Mouse (Mus musculus) adrenal gland, postnatal 36 days (tissue): Measurements from ENCODE around the gene Cadm4. TPM values are rescaled to one million over a fixed set of nuclear protein-coding genes. Genes with fewer than 3 reads are reported as not detected.
"Not testable (repeated sequence)": the region's sequence is repeated elsewhere in the genome, so short reads cannot be mapped to it uniquely, and the experiment has no call there.

Source experiments
- DNase-seq, 2 experiments: peaks; one replicate each; pipeline ENCODE4 v3.0.0; 2021; ENCODE audit warnings: mixed read lengths in 1 of 2
- total RNA-seq, 2 experiments: library from RNA; stranded (reverse); gene quantifications; 2 replicates each; pipeline ENCODE4 v1.2.3; 2021

Cadm4 gene
- total RNA-seq, 2 experiments from 2014 or later = 2.8 to 3.6 TPM

GRCm38 (mm10) chr7:24466835-24467234 is 15.0 kb upstream of the Cadm4 start:
- DNase-seq = no peak

GRCm38 (mm10) chr7:24467886-24468285 is 13.9 kb upstream of the Cadm4 start:
- no peak for DNase-seq

GRCm38 (mm10) chr7:24469126-24469525 is 12.7 kb upstream of the Cadm4 start:
- DNase-seq = no peak

DNA sequence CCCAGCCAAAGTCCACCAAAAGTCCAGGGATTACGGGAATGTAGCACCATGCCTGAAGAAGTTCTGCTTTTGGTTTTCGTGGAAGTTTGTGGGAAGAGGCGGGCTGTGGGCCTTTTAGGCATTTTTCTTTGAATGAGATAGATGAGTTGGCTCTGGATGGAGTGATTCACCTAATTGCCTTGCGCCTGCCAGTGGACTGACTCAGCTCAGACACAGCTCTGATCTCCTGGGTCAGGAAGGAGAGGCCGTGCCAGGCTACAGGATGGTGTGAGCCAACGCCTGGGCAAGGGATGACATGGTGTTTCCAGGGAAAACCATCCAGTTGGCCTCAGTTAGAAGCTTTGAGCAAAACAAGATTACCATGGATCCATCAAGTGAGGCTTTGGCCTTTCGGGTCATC is 11.5 kb upstream of the Cadm4 start:
- peak; percentile 77 to 85 for DNase-seq

DNA sequence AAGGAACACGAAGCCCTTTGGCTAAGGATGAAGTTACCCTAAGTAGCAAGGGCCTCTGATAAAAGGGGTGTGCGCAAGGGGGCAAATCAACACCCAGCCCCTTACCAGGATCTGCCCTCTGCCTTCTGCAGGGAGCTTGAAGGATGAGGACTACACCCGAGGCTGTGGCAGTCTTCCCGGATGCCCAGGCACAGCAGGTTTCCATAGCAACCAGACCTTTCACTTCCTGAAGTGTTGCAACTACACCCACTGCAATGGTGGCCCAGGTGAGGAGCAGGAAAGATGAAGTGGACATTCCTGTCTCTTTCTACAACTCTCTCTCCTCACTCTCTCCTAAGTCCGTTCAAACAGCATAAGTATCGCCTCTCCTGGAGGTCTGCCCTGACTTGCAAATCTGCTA is 9.4 kb upstream of the Cadm4 start:
- DNase-seq = no peak

DNA sequence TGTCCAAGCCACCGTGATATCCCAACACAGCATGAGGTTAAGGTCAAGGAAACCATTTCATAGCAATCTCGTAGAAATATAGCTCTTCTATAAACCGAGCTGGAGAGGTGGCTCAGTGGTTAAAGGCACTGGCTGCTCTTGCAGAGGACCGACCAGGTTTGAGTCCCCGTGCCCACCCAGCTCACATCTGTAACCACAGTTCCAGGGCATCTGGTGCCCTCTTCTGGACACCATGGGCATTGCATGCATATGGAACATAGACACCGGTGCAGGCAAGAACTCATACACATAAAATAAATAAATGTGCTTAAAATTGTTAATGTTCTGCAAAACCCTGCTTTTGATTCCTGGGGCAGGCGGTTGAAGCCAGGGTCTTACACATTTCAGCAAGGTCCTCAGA is 8.9 kb upstream of the Cadm4 start:
- DNase-seq = peak in 1 of 2 experiments; percentile 32

- DNase-seq = peak; percentile 71 to 74
Observed at GRCm38 (mm10) chr7:24473913-24474529, 7.8 kb upstream of the Cadm4 start.

GRCm38 (mm10) chr7:24474811-24475506 is 6.9 kb upstream of the Cadm4 start:
- DNase-seq = no peak

- no peak for DNase-seq
Observed at GRCm38 (mm10) chr7:24476338-24476737, 5.5 kb upstream of the Cadm4 start.

DNA sequence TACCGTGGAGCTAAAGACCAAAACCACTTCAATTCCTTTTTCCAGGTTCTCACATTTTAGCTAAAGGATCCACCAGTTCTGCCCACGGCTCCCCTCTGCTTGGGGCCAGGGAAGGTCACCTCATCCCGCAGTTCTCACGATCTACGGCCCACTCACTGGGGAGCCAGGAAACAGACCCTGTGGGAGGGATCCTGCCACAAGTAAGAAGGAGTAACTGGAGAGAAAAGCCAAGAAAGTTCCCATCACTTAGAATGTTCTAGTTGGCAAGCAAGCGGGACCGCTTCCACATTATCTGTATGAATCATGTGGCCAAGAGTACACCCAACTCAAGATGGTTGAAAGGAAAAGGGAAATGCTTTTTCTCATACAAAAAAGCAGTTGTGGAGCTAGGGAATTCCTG is 5.0 kb upstream of the Cadm4 start:
- DNase-seq = no peak

DNA sequence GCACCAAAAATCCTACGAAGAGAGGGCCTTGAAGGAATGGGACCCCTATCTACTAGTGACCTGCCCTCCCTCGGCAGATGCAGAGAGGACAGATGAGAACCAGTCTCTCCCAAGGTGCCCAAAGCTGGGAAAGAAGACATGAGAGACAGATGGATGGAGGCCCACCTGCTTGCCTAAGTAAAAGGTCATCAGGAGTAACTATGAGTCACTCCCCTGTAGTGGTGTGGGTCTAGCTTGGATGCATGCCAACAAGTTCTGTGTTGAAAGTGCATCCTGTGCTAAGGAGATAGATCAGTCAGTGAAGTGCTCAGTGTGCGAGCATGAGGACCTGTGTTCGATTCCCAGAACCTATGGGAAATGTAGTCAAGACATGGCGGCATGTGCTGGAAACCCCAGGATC is 2.9 kb upstream of the Cadm4 start:
- no peak for DNase-seq

- DNase-seq = no peak
Observed at GRCm38 (mm10) chr7:24479685-24480084, 2.1 kb upstream of the Cadm4 start.

DNA sequence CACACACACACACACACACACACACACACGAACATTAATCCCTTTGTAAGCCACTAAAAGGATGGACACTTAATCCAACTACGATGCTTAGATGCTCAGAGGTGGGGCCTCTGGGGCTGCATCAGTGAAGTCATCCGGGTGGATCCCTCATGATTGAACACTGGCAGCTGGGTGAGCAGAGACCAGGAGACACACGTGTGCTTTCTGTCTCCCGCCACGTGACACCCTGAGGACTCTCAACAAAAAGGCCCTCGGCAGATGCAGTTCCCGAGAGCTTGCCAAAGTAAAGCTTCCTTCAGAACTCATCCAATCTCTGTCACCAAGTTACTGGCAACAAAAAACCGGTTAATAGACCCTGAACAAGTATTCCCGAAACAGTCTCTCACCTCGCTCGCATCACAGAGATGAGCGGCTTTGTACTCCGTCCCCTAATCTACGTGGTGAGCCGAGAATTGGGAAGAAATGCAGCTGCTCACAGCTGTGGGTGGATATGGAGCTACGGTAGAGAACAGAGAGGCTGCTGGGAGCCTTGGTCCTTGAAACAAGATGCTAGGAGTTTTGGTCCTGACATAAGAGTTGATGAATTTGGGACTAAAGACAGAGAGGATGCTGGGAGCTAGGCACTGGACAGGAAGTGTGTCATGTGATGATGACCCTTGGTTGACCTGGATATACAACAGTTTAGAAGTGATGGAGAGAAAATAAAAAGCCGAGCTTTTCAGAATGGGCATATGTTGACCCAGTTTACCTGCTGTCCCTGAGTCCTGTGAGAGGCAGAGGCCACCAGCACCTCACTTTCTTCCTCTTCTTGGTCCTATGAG is 1.5 kb upstream of the Cadm4 start:
- DNase-seq = no peak

- DNase-seq = no peak
Observed at GRCm38 (mm10) chr7:24480986-24481473, 793 bp upstream of the Cadm4 start.

DNA sequence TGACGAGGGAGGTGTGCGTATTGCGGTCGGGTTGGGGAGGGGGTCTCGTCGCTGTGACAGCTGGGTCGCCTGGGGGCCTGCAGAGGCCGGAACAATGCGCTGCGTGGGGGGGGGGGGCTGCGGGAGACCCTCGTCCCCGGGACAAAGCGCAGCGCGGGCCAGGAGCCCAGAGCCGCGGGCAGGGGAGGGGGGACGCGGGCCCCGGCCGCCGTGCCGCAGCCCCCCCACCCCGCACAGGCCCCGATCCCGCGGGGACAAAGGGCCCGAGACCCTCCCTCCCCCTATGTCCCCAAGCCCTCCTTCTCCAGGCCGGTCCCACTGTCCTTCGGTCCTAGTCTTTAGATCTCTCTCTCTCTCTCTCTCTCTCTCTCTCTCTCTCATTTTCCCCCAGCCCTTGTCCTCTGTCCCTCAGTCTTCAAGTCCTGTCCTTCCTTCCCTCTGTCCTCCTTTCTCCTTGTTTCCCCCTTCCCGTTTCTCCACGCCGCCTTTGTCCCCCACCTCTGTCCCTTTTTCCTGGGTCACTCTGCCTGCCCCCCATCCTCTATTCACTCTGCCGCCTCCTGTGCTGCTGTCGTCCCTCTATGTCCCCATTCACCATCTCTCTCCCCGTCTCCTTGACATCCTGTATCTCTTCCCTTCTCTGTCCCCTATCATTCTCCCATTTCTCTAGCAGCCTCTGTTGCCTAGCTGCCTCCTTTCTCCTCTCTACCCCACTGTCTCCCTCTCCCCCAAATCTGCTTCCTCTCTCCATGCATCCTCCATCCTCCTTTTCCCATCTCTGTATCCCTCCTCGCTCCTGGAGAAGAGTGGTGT is 591 bp downstream of the Cadm4 start:
- no peak for DNase-seq

DNA sequence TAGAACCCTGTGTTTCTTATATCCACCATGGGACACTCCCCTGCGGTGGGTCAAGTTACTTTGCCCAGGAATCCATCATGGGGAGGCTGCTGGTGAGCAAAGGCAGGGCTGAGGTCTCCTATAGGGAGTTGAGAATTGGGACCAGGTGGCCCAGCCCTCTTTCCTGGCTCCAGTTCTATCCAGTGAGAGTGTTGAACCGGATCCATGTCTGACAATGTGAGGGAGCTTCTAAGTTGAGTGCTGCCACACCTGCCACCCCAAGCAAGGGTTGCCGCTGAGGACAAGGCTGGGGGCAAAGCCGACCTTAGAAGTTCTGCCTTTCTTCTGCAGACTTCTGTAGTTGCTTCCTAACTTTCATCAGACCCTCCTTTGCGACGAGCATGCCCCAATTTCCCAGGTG is 1.5 kb downstream of the Cadm4 start:
- DNase-seq = not testable (repeated sequence)

DNA sequence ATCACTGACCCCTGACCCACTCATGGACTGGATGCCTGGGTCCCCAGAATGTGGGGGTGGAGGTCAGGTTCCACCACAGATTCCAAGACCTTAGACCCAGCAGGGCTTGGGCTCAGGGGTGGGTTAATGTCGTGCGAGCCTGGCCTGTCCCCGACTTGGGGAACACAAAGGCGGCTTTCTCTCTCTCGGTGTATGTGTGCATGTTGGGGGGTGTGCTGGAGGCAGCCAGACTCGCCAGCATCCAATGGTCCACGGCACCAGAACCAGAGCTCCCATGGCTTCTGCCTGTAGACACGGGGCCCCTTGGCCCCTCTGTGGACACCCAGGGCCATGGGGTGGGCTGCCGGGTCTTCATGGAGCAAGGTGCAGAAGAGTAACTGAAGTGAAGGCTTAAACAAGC is 3.7 kb downstream of the Cadm4 start:
- DNase-seq = no peak

GRCm38 (mm10) chr7:24486654-24487130 is 4.9 kb downstream of the Cadm4 start:
- DNase-seq = no peak

- DNase-seq = no peak
Observed at GRCm38 (mm10) chr7:24487403-24487802, 5.6 kb downstream of the Cadm4 start.

- no peak for DNase-seq
Observed at GRCm38 (mm10) chr7:24488303-24488702, 6.5 kb downstream of the Cadm4 start.

- no peak for DNase-seq
Observed at GRCm38 (mm10) chr7:24499856-24500577, 18.2 kb downstream of the Cadm4 start.
